Mouse (Mus musculus): Measurements from ENCODE around the gene Grrp1.

Gene Grrp1

GRCm38 (mm10) chr4:134253722-134254324, at the start of gene Grrp1:
TSS of gene Grrp1 (minus strand) at chr4:134254106.
- DNase-seq (ENCODE audit: low read depth, low spot score), result no peak

DNA sequence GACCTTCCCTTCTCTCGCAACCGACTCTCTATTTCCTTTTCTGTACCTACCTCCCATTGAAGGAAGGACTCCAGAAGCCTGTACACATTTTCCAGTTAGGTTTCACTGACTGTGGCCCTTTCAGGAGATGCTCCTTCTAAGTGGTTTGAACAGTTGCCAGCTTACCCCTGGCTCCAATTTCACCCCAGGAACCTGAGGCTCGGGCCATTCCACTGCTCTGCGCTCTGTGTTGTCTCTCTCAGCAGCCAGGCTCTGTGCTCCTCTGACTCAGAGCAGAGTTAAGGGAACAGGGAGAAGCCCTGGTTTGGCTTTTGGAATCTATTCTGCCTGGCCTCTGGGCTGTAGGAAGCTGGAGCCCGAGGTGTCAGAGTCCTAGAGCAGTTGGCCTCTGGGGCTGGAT, 48.2 kb upstream of the Grrp1 start:
- DNase-seq (ENCODE audit: low read depth, low spot score), result no peak

- no peak for DNase-seq (ENCODE audit: low read depth, low spot score)
Measured at GRCm38 (mm10) chr4:134300316-134300715, 46.4 kb upstream of the Grrp1 start.

DNA sequence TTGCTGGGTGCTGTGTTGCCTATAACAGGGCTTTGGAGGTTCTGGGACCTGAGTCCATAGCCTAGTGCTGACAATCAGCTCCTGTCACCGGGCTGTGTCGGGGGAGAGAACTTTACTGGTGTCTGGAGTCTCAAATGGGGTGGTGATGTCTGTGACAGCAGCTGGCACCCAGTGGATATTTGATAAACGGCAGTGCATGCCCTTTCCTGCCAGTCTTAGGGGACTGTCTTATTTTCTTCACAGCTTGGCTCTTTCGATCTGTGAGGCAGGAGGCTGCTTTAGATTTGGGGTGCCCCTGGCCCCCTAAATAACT, 45.5 kb upstream of the Grrp1 start:
- DNase-seq (ENCODE audit: low read depth, low spot score), result no peak

- no peak for DNase-seq (ENCODE audit: low read depth, low spot score)
Measured at GRCm38 (mm10) chr4:134298626-134299497, 45.0 kb upstream of the Grrp1 start.

DNA sequence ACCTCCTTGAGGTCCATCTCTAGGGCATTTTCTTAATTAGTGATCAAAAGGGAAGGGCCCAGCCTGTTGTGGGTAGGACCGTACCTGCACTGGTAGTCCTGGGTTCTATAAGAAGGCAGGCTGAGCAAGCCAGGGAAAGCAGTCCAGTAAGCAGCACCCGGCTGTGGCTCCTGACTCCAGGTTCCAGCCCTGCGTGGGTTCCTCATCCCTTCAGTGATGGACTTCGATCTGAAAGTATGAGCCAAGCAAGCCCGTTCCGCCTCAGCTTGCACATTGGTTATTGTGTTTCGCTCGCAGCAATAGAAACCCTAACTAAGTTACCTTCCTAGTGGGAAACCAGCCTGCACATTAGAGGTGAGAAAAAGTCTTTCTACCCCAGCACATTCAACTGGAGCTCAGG, 43.5 kb upstream of the Grrp1 start:
- DNase-seq (ENCODE audit: low read depth, low spot score), result no peak

- peak; percentile 36 for DNase-seq (ENCODE audit: low read depth, low spot score)
Measured at GRCm38 (mm10) chr4:134296523-134296922, 42.6 kb upstream of the Grrp1 start.

DNA sequence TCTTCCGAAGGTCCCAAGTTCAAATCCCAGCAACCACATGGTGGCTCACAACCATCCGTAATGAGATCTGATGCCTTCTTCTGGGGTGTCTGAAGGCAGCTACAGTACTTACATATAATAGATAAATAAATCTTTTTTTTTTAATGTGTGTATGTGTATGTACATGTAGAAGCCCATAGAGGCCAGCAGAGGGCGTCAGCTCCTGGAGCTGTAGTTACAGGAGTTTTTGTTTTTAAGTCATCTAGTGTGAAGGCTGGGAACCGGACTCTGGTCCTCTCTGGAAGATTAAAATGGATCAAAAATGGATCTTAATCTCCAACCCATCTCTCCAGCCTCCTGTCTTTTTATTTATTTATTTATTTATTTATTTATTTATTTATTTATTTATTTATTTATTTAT, 42.2 kb upstream of the Grrp1 start:
- DNase-seq (ENCODE audit: low read depth, low spot score), result peak; percentile 37

- no peak for DNase-seq (ENCODE audit: low read depth, low spot score)
Measured at GRCm38 (mm10) chr4:134293692-134294163, 39.8 kb upstream of the Grrp1 start.

GRCm38 (mm10) chr4:134293061-134293691, 39.3 kb upstream of the Grrp1 start:
- peak; percentile 37 for DNase-seq (ENCODE audit: low read depth, low spot score)

GRCm38 (mm10) chr4:134292067-134292466, 38.2 kb upstream of the Grrp1 start:
- DNase-seq (ENCODE audit: low read depth, low spot score), result peak; percentile 91

DNA sequence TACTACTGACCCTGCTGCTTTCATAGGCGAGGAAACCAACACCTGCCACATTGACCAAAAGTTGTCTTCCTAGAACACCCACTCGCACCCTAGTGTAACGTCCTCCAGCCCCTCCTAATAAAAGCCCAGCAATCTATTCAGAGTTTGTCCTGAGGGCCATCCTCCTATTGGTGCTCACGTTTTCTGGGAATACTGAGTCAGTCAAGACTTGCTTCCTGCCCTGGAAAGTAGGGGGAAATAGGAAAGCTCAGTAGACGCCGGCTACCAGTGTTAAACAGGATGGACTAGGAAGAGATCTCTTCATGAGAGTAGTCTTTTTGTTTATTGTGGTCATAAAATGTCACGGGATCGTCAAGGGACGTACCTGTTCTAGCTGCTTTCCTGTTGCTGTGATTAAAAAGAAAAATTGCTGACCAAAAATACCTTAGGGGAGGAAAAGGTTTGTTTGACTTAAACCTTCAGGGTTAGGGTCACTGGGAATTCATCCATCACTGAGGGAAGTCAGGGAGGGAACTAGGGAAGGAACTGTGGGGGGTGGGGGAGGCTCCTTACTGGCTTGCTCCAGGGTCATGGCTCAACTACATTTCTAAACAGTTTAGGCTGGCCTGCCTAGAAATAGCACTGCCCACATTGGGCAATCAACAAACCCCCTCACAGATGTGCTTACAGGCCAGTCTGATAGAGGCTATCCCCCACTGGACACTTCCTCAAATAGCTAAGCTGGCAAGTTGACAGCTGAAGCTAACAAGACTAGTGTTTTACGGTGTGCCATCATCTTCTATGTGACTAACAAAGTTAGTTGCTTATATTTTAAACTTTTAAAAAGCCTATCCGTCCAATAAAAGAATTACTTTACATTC, 34.7 kb upstream of the Grrp1 start:
- no peak for DNase-seq (ENCODE audit: low read depth, low spot score)

GRCm38 (mm10) chr4:134287575-134288025, 33.7 kb upstream of the Grrp1 start, which contains the start of gene Pdik1l:
TSS of gene Pdik1l (minus strand) at chr4:134287895.
- DNase-seq (ENCODE audit: low read depth, low spot score), result peak; percentile 88

DNA sequence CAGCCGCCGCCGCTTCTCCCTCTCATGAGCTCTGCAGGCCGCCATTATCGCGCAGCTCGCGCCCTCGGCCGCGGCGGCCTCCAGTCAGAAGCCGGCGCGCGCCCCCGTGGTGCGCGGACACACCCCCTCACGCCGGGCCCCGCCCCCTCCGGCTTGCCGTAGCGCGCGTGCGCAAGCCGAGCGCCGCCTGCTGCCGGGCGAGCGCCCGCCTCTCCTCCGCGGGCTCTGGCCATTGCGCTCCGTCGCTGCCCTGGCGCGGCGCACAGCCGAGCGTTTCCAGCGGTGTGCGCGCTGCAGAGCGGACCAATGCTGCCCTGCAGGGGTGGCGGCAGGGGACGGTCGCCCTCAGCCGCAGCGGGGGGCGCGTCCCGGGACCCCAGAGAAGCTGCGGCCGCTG, 33.3 kb upstream of the Grrp1 start:
- peak; percentile 97 for DNase-seq (ENCODE audit: low read depth, low spot score)

DNA sequence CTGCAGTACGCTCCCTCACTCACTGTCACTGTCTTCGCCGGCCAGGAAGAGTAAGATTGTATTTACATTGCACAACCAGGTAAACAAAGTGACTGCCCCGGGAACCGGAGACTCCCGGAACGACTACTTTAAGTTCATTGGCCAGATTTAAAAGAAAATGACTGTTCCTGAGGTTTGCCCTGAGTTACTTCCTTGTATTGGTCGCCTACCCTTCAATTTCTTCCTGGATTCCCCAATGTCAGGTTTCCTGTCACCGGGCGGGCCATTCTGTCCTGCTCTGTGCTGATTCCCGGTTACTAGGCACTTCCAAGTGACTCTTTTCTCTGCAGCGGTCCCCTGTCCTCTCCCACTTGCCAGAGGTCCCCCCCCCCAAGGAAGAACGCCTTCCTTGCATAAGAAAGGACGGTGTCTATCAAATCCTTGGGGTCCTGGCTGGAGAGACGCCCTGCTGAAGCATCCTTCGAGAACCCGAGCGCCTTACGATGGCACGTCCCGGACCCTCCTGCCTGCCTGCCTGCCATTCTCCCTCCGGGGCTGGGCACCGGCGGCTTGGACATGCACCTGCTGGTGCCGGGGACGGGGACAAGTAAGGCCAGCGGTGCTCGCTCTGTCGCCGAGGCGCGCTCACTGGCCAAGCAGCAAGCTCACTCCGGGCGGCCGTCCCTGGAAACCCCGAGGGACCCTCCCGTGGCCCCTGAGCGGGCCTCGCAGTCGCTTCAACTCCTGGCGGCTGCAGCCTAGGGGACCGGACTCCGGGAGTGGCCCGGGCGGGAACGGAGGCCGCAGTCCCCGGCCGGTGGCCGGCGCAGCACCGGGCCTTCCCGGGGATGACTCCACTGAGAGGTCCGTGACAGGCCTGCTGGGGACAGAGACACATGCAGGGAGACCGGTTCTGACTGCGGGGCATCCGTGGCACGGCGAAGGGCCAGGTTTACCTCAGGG, 32.6 kb upstream of the Grrp1 start:
- DNase-seq (ENCODE audit: low read depth, low spot score), result peak; percentile 45

DNA sequence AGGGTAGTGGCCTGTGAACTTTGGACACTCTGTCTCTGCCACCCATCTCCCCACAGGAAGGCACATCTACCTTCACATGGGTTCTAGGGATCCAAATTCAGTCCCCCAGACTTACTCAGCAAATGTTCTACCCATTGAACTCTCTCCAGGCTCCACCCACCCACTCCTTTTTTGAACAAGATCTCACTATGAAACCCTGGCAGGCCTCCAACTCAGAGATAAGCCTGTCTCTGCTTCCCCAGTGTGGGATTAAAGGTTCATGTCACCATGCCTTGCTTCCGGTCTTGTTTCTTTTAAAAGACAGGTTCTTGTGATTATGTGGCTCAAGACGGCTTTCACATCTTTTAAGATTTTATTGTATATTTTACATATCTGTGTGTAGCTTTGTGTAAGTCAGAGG, 31.0 kb upstream of the Grrp1 start:
- DNase-seq (ENCODE audit: low read depth, low spot score), result no peak

DNA sequence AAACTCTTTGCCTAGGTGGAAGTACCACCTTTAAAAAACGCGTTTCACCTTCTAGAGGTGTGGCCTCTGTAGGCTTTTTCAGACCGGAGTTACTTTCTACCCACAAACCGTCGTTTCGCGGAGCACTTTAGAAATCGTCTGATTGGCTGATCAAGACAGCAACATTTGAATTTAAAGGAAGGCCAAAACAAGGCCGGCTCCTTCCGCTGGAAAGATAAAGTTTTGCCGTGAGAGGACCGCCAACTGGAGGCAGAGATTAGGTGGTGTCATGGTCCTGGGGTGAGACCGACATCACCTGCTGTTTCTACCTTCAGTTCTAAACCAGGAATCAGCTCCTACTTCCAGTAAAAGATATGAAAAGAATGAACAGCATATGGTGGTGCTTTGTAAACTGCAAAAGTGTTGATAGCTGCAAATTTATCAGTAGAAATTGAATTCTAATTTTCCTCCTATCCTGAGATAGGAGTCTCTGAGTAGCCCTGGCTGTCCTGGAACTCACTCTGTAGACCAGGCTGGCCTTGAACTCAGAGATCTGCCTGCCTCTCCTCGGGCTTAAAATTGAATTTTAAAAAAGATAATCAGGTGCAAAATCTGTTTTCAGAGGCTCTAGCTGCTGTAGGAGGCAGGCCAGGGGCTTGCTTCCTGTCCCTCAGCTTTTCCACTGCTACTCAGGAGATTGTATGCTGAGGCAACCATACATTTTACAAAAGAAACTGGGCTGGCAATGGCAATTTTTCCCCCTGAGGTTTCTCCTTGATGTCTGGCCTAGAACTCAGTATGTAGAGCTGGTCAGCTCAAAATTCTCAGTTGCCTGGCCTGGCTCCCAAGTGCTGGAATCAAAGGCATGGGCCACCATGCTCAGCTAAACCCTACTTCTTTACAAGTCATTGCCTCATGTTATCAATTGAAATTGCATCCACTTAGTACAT, 19.8 kb upstream of the Grrp1 start:
- peak; percentile 91 for DNase-seq (ENCODE audit: low read depth, low spot score)

- DNase-seq (ENCODE audit: low read depth, low spot score), result no peak
Measured at GRCm38 (mm10) chr4:134272731-134273416, 19.0 kb upstream of the Grrp1 start.

DNA sequence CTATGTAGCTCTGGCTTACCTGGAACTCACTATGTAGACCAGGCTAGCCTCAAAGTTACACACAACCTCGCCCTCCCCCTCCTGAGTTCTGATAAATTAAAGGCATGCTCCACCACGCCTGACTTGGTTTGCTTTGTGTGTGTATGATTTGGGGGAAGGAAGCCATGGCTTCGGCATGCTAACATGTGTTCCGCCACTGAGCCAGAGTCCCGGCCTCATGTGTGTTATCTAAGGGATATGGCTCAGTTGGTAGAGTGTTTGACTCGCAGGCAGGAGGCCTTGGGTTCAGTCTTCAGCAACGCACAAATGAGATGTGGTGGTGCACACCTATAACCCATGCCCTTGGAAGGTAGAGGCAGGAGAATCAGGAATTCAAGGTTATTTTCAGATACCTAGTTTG, 18.1 kb upstream of the Grrp1 start:
- DNase-seq (ENCODE audit: low read depth, low spot score), result no peak
